Mouse (Mus musculus): Measurements from ENCODE around the gene Cox8b. TPM values are rescaled to one million over a fixed set of nuclear protein-coding genes. Genes with fewer than 3 reads are reported as not detected.
"Not testable (repeated sequence)": the region's sequence is repeated elsewhere in the genome, so short reads cannot be mapped to it uniquely, and the experiment has no call there.

The Cox8b gene
- polyA plus RNA-seq, 1 experiment, result not detected

DNA sequence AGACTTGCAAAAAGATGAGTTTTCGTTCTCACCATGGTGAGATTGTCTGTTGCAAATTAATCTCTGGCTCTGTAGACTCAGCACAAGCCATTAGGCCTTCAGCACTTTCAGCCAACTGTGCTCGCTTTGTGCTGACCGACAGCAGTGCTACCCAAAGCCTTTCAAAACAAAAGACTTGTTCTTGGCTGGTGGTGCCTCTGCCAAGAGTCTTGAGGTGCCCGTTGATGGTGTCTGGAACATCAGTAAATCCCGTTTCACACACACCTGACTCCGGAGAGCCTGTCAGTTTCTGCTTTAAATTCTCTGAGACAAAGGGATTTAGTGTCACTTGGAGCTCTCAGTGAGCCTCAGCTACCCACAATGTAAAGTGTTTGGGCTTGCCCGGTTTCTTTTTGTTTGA lies 6.2 kb downstream of the Cox8b start:
- no peak for DNase-seq (ENCODE audit: low read depth in 1 of 2, low spot score in 2 of 2)
- no peak overlapping the region for H3K27ac ChIP-seq (ENCODE audit: insufficient read depth, low read length)
- 93% methylated on average over 7 of the region's 7 CpGs for WGBS
- no peak for TF ChIP-seq CTCF (IDR thresholded peaks at IDR 0.05; ENCODE audit: extremely low read depth, insufficient read depth, insufficient read length, insufficient replicate concordance)
- no peak for TF ChIP-seq POLR2A (IDR thresholded peaks at IDR 0.05; ENCODE audit: low read depth, low read length)
- H3K27me3 ChIP-seq (ENCODE audit: control insufficient read depth, insufficient read depth, low read length), result no peaks in the 10 kb centered on the region
- no peak overlapping the region for H3K4me3 ChIP-seq (ENCODE audit: extremely low read depth, insufficient read depth, insufficient read length)
- H3K36me3 ChIP-seq (ENCODE audit: control insufficient read depth, insufficient read depth, low read length), result peaks cover 34% of the 10 kb centered on the region
- H3K4me1 ChIP-seq (ENCODE audit: control insufficient read depth, insufficient read depth, insufficient read length), result no peaks in the 10 kb centered on the region

DNA sequence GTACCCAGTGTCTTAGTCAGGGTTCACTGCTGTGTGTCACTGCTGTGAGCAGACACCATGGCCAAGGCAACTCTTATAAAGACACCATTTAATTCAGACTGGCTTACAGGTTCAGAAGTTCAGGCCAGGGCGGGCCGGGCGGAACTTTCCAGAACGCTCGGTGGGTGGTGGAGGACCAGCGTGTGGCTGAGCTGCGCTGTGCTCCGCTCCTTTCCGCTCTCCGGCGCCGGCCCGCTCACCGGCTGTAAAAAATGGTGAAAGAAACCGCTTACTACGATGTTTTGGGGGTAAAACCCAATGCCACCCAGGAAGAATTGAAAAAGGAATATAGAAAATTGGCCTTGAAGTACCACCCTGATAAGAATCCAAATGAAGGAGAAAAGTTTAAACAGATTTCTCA lies 9.6 kb downstream of the Cox8b start:
- peaks cover 41% of the 10 kb centered on the region for H3K36me3 ChIP-seq (ENCODE audit: control insufficient read depth, insufficient read depth, low read length)
- not testable (repeated sequence) for H3K4me3 ChIP-seq (ENCODE audit: extremely low read depth, insufficient read depth, insufficient read length); DNase-seq (ENCODE audit: low read depth in 1 of 2, low spot score in 2 of 2); H3K4me1 ChIP-seq (ENCODE audit: control insufficient read depth, insufficient read depth, insufficient read length); H3K27ac ChIP-seq (ENCODE audit: insufficient read depth, low read length); H3K27me3 ChIP-seq (ENCODE audit: control insufficient read depth, insufficient read depth, low read length)
- WGBS, result 97% methylated on average over 16 of the region's 16 CpGs

DNA sequence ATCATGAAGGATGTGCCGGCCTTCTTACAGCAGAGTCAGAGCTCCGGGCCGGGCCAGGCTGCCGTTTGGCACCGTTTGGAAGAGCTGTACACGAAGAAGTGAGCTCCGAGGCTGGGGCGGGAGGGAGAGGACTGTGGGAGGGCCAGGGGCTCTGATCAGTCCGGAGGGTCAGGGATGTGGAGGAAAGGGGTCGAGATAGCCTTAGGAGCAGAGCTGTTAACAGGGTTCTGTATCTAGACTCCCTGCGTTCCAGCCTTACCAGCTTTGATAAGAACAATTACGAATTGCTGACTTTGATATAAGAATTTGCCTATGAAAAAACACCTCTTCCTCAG lies 17.8 kb downstream of the Cox8b start:
- Histone ChIP-seq H3K27me3 (ENCODE audit: control insufficient read depth, insufficient read depth, low read length) (no peaks in the 10 kb centered on the region), H3K4me3 (ENCODE audit: extremely low read depth, insufficient read depth, insufficient read length) (peak overlapping the region; percentile 82), H3K4me1 (ENCODE audit: control insufficient read depth, insufficient read depth, insufficient read length) (peaks cover 12% of the 10 kb centered on the region; the same call in 1 of the 2 replicates), H3K36me3 (ENCODE audit: control insufficient read depth, insufficient read depth, low read length) (peaks cover 10% of the 10 kb centered on the region), H3K27ac (ENCODE audit: insufficient read depth, low read length) (peak overlapping the region; percentile 68)
- WGBS, result 0% methylated on average over 12 of the region's 12 CpGs
- TF ChIP-seq POLR2A (IDR thresholded peaks at IDR 0.05; ENCODE audit: low read depth, low read length) (no peak), CTCF (IDR thresholded peaks at IDR 0.05; ENCODE audit: extremely low read depth, insufficient read depth, insufficient read length, insufficient replicate concordance) (no peak)
- no peak for DNase-seq (ENCODE audit: low read depth in 1 of 2, low spot score in 2 of 2)

DNA sequence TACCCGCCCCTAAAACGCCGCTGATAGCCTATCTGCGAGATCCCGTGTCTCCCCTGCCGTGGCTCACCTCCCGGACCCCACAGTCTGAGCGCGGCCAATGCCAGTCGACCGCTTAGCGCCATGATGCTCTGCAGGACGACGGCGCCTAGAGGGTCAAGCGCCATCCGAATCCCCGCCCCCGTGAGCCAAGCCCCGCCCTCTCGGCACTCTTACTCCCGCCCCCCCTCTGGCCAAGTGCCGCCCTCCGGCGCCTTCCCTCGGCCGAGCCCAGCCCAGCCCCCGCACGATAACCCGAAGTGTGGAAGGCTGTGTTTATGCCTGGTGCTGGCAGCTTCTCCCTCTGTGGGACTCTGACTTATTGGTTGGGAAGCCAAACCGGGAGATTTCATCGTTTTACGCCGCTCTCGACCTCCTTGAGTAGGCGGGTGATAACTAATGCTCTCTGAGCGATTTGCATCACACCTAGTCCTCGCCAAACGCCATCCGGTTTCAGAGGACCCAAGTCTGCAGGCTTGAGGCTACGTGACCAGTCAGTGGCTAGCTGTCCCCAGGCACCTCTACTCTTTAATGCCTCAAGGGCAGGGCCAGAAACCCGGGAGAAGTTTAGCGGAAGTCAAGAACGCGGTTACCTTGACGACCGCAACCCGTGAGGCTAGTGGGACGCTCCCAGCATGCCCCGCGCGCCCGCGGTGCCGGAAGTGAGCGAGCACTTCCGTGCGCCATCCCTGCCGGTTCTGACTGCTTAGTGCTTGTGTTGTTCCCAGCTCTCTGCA lies 18.4 kb downstream of the Cox8b start, which contains the start of the genes Psmd13 and Sirt3:
Psmd13 (plus strand) TSS at position 273 of the 773 bp plus-strand sequence.
Sirt3 (minus strand) TSS at position 614 of the 773 bp plus-strand sequence.
- no peaks in the 10 kb centered on the region for H3K27me3 ChIP-seq (ENCODE audit: control insufficient read depth, insufficient read depth, low read length)
- peak; percentile 33; the same call in 1 of the 2 replicates for TF ChIP-seq POLR2A (IDR thresholded peaks at IDR 0.05; ENCODE audit: low read depth, low read length)
- TF ChIP-seq CTCF (IDR thresholded peaks at IDR 0.05; ENCODE audit: extremely low read depth, insufficient read depth, insufficient read length, insufficient replicate concordance), result no peak
- H3K36me3 ChIP-seq (ENCODE audit: control insufficient read depth, insufficient read depth, low read length), result peaks cover 6% of the 10 kb centered on the region
- H3K27ac ChIP-seq (ENCODE audit: insufficient read depth, low read length), result peak within 1 kb of the TSS; percentile 71
- H3K4me1 ChIP-seq (ENCODE audit: control insufficient read depth, insufficient read depth, insufficient read length), result peaks cover 13% of the 10 kb centered on the region; the same call in 1 of the 2 replicates
- peak; percentile 87 to 95 for DNase-seq (ENCODE audit: low read depth in 1 of 2, low spot score in 2 of 2)
- peak within 1 kb of the TSS; percentile 82 for H3K4me3 ChIP-seq (ENCODE audit: extremely low read depth, insufficient read depth, insufficient read length)
- WGBS, result under 1% methylated on average over 59 of the region's 59 CpGs

DNA sequence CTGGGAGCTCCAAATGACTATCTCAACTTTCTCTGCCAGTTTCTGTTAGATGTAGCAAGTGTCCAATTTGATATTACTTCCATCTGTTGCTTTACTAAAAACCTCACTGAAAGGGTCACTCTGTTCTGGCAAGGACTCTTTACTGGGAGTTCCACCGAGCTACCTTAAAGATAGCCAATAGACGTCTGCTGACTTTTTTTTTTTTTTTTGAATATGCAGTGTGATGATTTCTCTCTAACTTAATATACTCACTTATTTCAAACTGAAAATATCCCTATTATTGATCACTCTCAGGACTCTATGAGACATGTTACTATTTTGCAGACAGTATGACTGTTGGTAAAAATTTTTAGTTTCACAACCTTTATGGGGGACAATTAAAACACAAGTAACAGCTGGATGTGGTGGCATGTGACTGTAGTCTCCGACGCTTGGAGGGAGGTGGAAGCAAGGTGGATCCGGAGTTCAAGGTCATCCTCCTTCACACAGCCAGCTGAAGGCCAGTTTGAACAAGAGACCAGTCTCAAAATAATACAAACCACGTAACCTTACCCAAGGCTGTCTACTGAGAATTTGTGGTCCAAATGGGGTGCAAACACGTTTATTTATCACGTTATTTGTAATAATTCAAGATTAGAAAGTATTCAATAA lies 19.3 kb downstream of the Cox8b start:
- peaks cover 13% of the 10 kb centered on the region; the same call in 1 of the 2 replicates for H3K4me1 ChIP-seq (ENCODE audit: control insufficient read depth, insufficient read depth, insufficient read length)
- DNase-seq (ENCODE audit: low read depth in 1 of 2, low spot score in 2 of 2), result no peak
- TF ChIP-seq CTCF (IDR thresholded peaks at IDR 0.05; ENCODE audit: extremely low read depth, insufficient read depth, insufficient read length, insufficient replicate concordance) (no peak), POLR2A (IDR thresholded peaks at IDR 0.05; ENCODE audit: low read depth, low read length) (no peak)

DNA sequence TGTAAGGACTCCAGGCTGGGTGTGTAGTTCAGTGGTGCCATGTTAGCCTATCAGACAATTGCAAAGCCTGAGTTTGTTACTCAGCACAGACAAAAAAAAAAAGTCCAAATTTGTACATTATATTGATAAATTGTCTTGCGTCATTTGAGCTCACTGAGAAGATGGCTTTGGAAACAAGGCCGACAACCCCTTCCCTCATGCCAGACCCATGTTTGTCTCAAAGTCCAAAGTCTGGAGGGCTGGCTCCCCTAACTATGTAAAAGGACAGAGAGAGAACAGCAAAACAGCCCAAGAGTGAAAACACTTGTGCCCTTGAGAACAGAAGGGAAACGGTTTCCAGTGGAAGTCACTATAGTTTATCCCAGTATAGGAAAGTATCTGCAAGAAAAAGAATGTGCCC lies 19.8 kb downstream of the Cox8b start:
- H3K4me1 ChIP-seq (ENCODE audit: control insufficient read depth, insufficient read depth, insufficient read length), result peaks cover 13% of the 10 kb centered on the region; the same call in 1 of the 2 replicates

More for the DNA sequence above, 19.3 kb downstream of the Cox8b start:
- 6% methylated on average over 8 of the region's 8 CpGs for WGBS
- Histone ChIP-seq H3K4me3 (ENCODE audit: extremely low read depth, insufficient read depth, insufficient read length) (peak overlapping the region; percentile 26), H3K27ac (ENCODE audit: insufficient read depth, low read length) (no peak overlapping the region), H3K27me3 (ENCODE audit: control insufficient read depth, insufficient read depth, low read length) (no peaks in the 10 kb centered on the region), H3K36me3 (ENCODE audit: control insufficient read depth, insufficient read depth, low read length) (peaks cover 3% of the 10 kb centered on the region; the same call in 1 of the 2 replicates)

More for the DNA sequence above, 19.8 kb downstream of the Cox8b start:
- WGBS, result 38% methylated on average over 3 of the region's 3 CpGs
- H3K4me3 ChIP-seq (ENCODE audit: extremely low read depth, insufficient read depth, insufficient read length), result no peak overlapping the region
- 0 out of 2 replicates have a peak, but pooled peaks cover 2% of the 10 kb centered on the region for H3K36me3 ChIP-seq (ENCODE audit: control insufficient read depth, insufficient read depth, low read length)
- no peak for DNase-seq (ENCODE audit: low read depth in 1 of 2, low spot score in 2 of 2)
- H3K27ac ChIP-seq (ENCODE audit: insufficient read depth, low read length), result no peak overlapping the region
- no peaks in the 10 kb centered on the region for H3K27me3 ChIP-seq (ENCODE audit: control insufficient read depth, insufficient read depth, low read length)
- no peak for TF ChIP-seq POLR2A (IDR thresholded peaks at IDR 0.05; ENCODE audit: low read depth, low read length)
- no peak for TF ChIP-seq CTCF (IDR thresholded peaks at IDR 0.05; ENCODE audit: extremely low read depth, insufficient read depth, insufficient read length, insufficient replicate concordance)

Data from spleen, adult 2 months (tissue).